Mouse (Mus musculus) brain, embryonic 14.5 days (tissue): ENCODE results near the gene Lig3.
"Not testable (repeated sequence)": the region's sequence is repeated elsewhere in the genome, so short reads cannot be mapped to it uniquely, and the experiment has no call there.

Experiments
- CTCF ChIP-seq: fragments of 200-500 bp; IDR thresholded peaks from 2 replicates; pipeline ENCODE4 v1.5.1; 2012; ENCODE audit warnings: inconsistent platforms, mild to moderate bottlenecking, moderate library complexity, borderline replicate concordance; ENCODE audit not compliant: insufficient read depth, insufficient read length; ENCODE audit errors: extremely low read depth
- POLR2A ChIP-seq: fragments of 200-500 bp; IDR thresholded peaks from 2 replicates; pipeline ENCODE4 v1.6.1; 2012; ENCODE audit warnings: mild to moderate bottlenecking, inconsistent platforms, borderline replicate concordance; ENCODE audit not compliant: poor library complexity, insufficient read depth, insufficient read length, severe bottlenecking; ENCODE audit errors: extremely low read depth

- not testable (repeated sequence) for TF ChIP-seq CTCF, POLR2A
Measured at GRCm38 (mm10) chr11:82834359-82834758, 53.5 kb downstream of the Lig3 start.
